Mouse (Mus musculus) C2C12 (cell line): ENCODE results near the gene Gpm6a.

ENCODE experiments used
- CEBPB ChIP-seq: IDR thresholded peaks from one replicate; pipeline ENCODE4 v1.6.1; 2011; ENCODE audit warnings: low read depth, mild to moderate bottlenecking, control low read depth, moderate library complexity
- CTCF ChIP-seq: IDR thresholded peaks from one replicate; pipeline ENCODE4 v1.5.1; 2011; ENCODE audit not compliant: control insufficient read depth, insufficient read depth, insufficient read length
- FOSL1 ChIP-seq: IDR thresholded peaks from one replicate; pipeline ENCODE4 v1.8.0; 2011; ENCODE audit warnings: mild to moderate bottlenecking, low read length; ENCODE audit not compliant: poor library complexity, insufficient read depth, severe bottlenecking
- MAX ChIP-seq: IDR thresholded peaks from one replicate; pipeline ENCODE4 v1.6.1; 2011; ENCODE audit warnings: mild to moderate bottlenecking, control low read depth
- MYOD1 ChIP-seq: IDR thresholded peaks from one replicate; pipeline ENCODE4 v1.6.1; 2011; ENCODE audit warnings: low read depth; ENCODE audit not compliant: control insufficient read depth, insufficient read length
- MYOG ChIP-seq: IDR thresholded peaks from one replicate; pipeline ENCODE4 v1.6.1; 2011; ENCODE audit not compliant: control insufficient read depth, insufficient read length; ENCODE audit errors: extremely low read depth
- USF1 ChIP-seq: IDR thresholded peaks from one replicate; pipeline ENCODE4 v1.6.1; 2011; ENCODE audit warnings: low read depth, mild to moderate bottlenecking, control low read depth, moderate library complexity

GRCm38 (mm10) chr8:54991840-54992609, 37.4 kb downstream of the Gpm6a start:
- TF ChIP-seq CTCF: no peak
- TF ChIP-seq MYOG: no peak
- TF ChIP-seq MAX: no peak
- TF ChIP-seq MYOD1: no peak
- TF ChIP-seq FOSL1: no peak
- no peak for TF ChIP-seq USF1
- TF ChIP-seq CEBPB: no peak
